Mouse (Mus musculus): ENCODE measurements around the gene Plekhg4.

Gene Plekhg4

GRCm38 (mm10) chr8:105373032-105373431 lies at the start of gene Plekhg4:
Gene Plekhg4 (plus strand): TSS chr8:105373274.
- DNase-seq = peak; percentile 72

- DNase-seq = no peak
These were observed 47.4 kb upstream of the Plekhg4 start for GRCm38 (mm10) chr8:105325641-105326093.

- peak; percentile 99 for DNase-seq
These were observed 46.9 kb upstream of the Plekhg4 start, which contains the start of the genes Lrrc29 and Tmem208 for GRCm38 (mm10) chr8:105326141-105326672. Gene Lrrc29 (minus strand): TSS chr8:105326278. Gene Tmem208 (plus strand): TSS chr8:105326354.

- peak; percentile 75 for DNase-seq
These were observed 46.1 kb upstream of the Plekhg4 start for GRCm38 (mm10) chr8:105326968-105327367.

- no peak for DNase-seq
These were observed 42.7 kb upstream of the Plekhg4 start for GRCm38 (mm10) chr8:105330325-105330724.

- peak; percentile 92 for DNase-seq
These were observed 41.6 kb upstream of the Plekhg4 start for GRCm38 (mm10) chr8:105331469-105331868.

- peak; percentile 87 for DNase-seq
These were observed 41.1 kb upstream of the Plekhg4 start for GRCm38 (mm10) chr8:105331931-105332330.

GRCm38 (mm10) chr8:105332523-105332922 lies 40.6 kb upstream of the Plekhg4 start:
- no peak for DNase-seq

- peak; percentile 92 for DNase-seq
These were observed 36.5 kb upstream of the Plekhg4 start for GRCm38 (mm10) chr8:105336373-105337130.

- peak; percentile 87 for DNase-seq
These were observed 34.1 kb upstream of the Plekhg4 start for GRCm38 (mm10) chr8:105338992-105339391.

GRCm38 (mm10) chr8:105339886-105340635 lies 33.0 kb upstream of the Plekhg4 start:
- peak; percentile 97 for DNase-seq

GRCm38 (mm10) chr8:105341399-105341798 lies 31.7 kb upstream of the Plekhg4 start:
- peak; percentile 94 for DNase-seq

GRCm38 (mm10) chr8:105342768-105343167 lies 30.3 kb upstream of the Plekhg4 start:
- DNase-seq = no peak

GRCm38 (mm10) chr8:105343791-105344574 lies 29.1 kb upstream of the Plekhg4 start:
- DNase-seq = no peak

GRCm38 (mm10) chr8:105345061-105345975 lies 27.8 kb upstream of the Plekhg4 start:
- DNase-seq = peak; percentile 97

GRCm38 (mm10) chr8:105346611-105347427 lies 26.3 kb upstream of the Plekhg4 start:
- peak; percentile 99 for DNase-seq

GRCm38 (mm10) chr8:105347428-105348221 lies 25.4 kb upstream of the Plekhg4 start, which contains the start of gene Fhod1:
Gene Fhod1 (minus strand): TSS chr8:105347953.
- DNase-seq = peak; percentile 100

- DNase-seq = peak; percentile 97
These were observed 24.5 kb upstream of the Plekhg4 start, which contains the start of gene Slc9a5 for GRCm38 (mm10) chr8:105348450-105349095. Gene Slc9a5 (plus strand): TSS chr8:105348843.

Measured in heart, adult 11 months (tissue).